In the genomic region with DNA sequence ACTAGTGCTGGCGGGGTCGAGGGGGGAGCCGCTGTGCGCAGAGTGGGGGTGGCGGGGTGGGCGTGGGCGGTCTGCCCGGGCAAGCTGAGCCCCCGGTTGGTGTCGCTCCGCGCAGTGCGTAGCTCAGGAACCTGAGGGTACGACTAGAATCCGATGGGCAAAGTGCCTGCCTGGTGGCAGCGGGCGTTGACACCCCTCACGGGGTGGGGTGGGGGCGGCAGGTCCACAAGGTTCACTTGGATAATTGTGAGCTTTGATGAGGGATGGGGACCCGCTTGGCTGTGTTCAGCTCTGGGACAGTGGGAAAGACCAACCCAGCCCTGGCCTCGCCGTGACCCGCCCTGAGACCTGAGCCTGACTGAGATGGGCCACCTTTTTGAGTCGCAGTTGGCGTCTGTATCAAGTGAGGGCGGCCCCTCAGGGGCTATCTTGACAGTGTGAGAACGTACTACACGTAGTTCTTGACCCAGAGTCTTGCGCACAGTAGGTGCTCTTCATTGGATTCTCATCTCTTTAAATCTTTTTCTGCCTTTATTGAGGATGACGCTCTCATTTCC, we compare ENCODE assay signal across 8 mouse cellular contexts. TPM values are rescaled to one million over a fixed set of nuclear protein-coding genes. Genes with fewer than 3 reads are reported as not detected.
DNase-seq lines count a peak whose midpoint lies in the region; ATAC-seq and TF ChIP-seq lines count a peak whose summit lies in the region.

No protein-coding gene starts in this region.

- under 1% methylated on average over 30 of the region's 30 CpGs for WGBS in hindbrain, embryonic 10.5 days
- WGBS in limb, embryonic 14.5 days = under 1% methylated on average over 25 of the region's 30 CpGs
- WGBS in midbrain, embryonic 16.5 days = under 1% methylated on average over 30 of the region's 30 CpGs

- no peak for TF ChIP-seq EP300 in CH12.LX (IDR thresholded peaks at IDR 0.05; ENCODE audit: low read length)

- H3K79me2 ChIP-seq in CH12.LX (replicated peaks; ENCODE audit: control insufficient read depth, extremely low read depth, insufficient read depth, poor library complexity, severe bottlenecking) = no peaks in the 10 kb centered on the region

- peak overlapping the region; percentile 56 to 74 (median 72) for H3K4me3 ChIP-seq in CH12.LX (replicated peaks in 1 of 3; ENCODE audit: low read depth in 2 of 3, low read length in 2 of 3, poor library complexity in 1 of 3)
- peak overlapping the region; percentile 75 for H3K4me3 ChIP-seq in hindbrain, embryonic 10.5 days
- H3K4me3 ChIP-seq in limb, embryonic 14.5 days (replicated peaks; ENCODE audit: low read length) = peak overlapping the region; percentile 71
- peak overlapping the region; percentile 82 for H3K4me3 ChIP-seq in midbrain, embryonic 16.5 days (ENCODE audit: low read depth, low read length)

- H3K9ac ChIP-seq in CH12.LX (ENCODE audit: insufficient read depth, low read depth) = no peak overlapping the region
- peak overlapping the region; percentile 67 for H3K9ac ChIP-seq in limb, embryonic 14.5 days (ENCODE audit: low read depth, low read length, severe bottlenecking)
- H3K9ac ChIP-seq in midbrain, embryonic 16.5 days (ENCODE audit: low read depth, low read length) = peak overlapping the region; percentile 81

- H3K36me3 ChIP-seq in CH12.LX (replicated peaks in 1 of 2; ENCODE audit: control insufficient read depth in 1 of 2, insufficient read depth in 1 of 2, low read length in 1 of 2) = no peaks in the 10 kb centered on the region
- no peaks in the 10 kb centered on the region for H3K36me3 ChIP-seq in hindbrain, embryonic 10.5 days
- no peaks in the 10 kb centered on the region for H3K36me3 ChIP-seq in limb, embryonic 14.5 days (ENCODE audit: control insufficient read depth, insufficient read depth, low read length)
- no peaks in the 10 kb centered on the region for H3K36me3 ChIP-seq in midbrain, embryonic 16.5 days (ENCODE audit: control insufficient read depth, insufficient read depth, low read length)

- H3K4me1 ChIP-seq in CH12.LX (ENCODE audit: control insufficient read depth in 1 of 2, insufficient read depth in 2 of 2) = peaks cover 12 to 27% of the 10 kb centered on the region in 2 experiments
- H3K4me1 ChIP-seq in hindbrain, embryonic 10.5 days (replicated peaks) = peaks cover 50% of the 10 kb centered on the region
- H3K4me1 ChIP-seq in limb, embryonic 14.5 days (ENCODE audit: control insufficient read depth, insufficient read depth, low read length) = peaks cover 18% of the 10 kb centered on the region
- peaks cover 19% of the 10 kb centered on the region for H3K4me1 ChIP-seq in midbrain, embryonic 16.5 days (ENCODE audit: control insufficient read depth, insufficient read depth, low read length)

- peak; percentile 24 for DNase-seq in 416B (ENCODE audit: low read depth)
- no peak for DNase-seq in CH12.LX (ENCODE audit: extremely low read depth)
- DNase-seq in embryo, embryonic 10.5 days (ENCODE audit: low spot score) = peak; percentile 53
- peak; percentile 46 for DNase-seq in hindbrain, embryonic 10.5 days (ENCODE audit: low spot score)
- DNase-seq in limb, embryonic 14.5 days (ENCODE audit: low spot score) = no peak

- ATAC-seq in limb, embryonic 14.5 days (ENCODE audit: low FRiP score, low read depth) = no peak
- ATAC-seq in midbrain, embryonic 16.5 days = peak; percentile 43
- ATAC-seq in megakaryocyte progenitor cell, adult 5-6 weeks (replicated peaks; ENCODE audit: poor library complexity) = no peak
- ATAC-seq in erythroid progenitor cell, adult 5-6 weeks (replicated peaks; ENCODE audit: low FRiP score, poor library complexity, severe bottlenecking) = no peak

- no peak overlapping the region for H3K27ac ChIP-seq in CH12.LX (ENCODE audit: insufficient read depth, low read depth)
- H3K27ac ChIP-seq in hindbrain, embryonic 10.5 days = peak overlapping the region; percentile 90
- H3K27ac ChIP-seq in limb, embryonic 14.5 days (replicated peaks; ENCODE audit: low read depth, low read length) = no peak overlapping the region
- no peak overlapping the region for H3K27ac ChIP-seq in midbrain, embryonic 16.5 days (ENCODE audit: low read length)

- dilution Hi-C loops in CH12.LX (cut with MboI; ENCODE audit: extremely low pct_ligation_motif_present, extremely low pct_unique_long_range_greater_than_20kb, low sequenced_read_pairs) = no loop called here

- peak overlapping the region; percentile 86 for H3K4me2 ChIP-seq in CH12.LX (ENCODE audit: insufficient read depth, low read depth, poor library complexity, severe bottlenecking)
- H3K4me2 ChIP-seq in limb, embryonic 14.5 days (replicated peaks; ENCODE audit: low read depth, low read length, severe bottlenecking) = peak overlapping the region; percentile 94
- peak overlapping the region; percentile 91 for H3K4me2 ChIP-seq in midbrain, embryonic 16.5 days (ENCODE audit: low read length)

- no peaks in the 10 kb centered on the region for H3K9me3 ChIP-seq in CH12.LX (replicated peaks; ENCODE audit: low read length)
- H3K9me3 ChIP-seq in hindbrain, embryonic 10.5 days = no peaks in the 10 kb centered on the region
- no peaks in the 10 kb centered on the region for H3K9me3 ChIP-seq in limb, embryonic 14.5 days (ENCODE audit: control insufficient read depth, low read length)
- no peaks in the 10 kb centered on the region for H3K9me3 ChIP-seq in midbrain, embryonic 16.5 days (replicated peaks; ENCODE audit: control insufficient read depth, low read length, poor library complexity, severe bottlenecking)

- no peak for TF ChIP-seq POLR2A in CH12.LX (IDR thresholded peaks at IDR 0.05; ENCODE audit: low read depth, low read length)
- no peak for TF ChIP-seq POLR2A in limb, embryonic 14.5 days (IDR thresholded peaks at IDR 0.05; ENCODE audit: borderline replicate concordance, extremely low read depth, insufficient read depth, insufficient read length)

- H3K27me3 ChIP-seq in CH12.LX (replicated peaks) = peaks cover 4% of the 10 kb centered on the region
- H3K27me3 ChIP-seq in hindbrain, embryonic 10.5 days (ENCODE audit: insufficient read depth, poor library complexity, severe bottlenecking) = no peaks in the 10 kb centered on the region; the same call in 1 of the 2 replicates
- H3K27me3 ChIP-seq in limb, embryonic 14.5 days (ENCODE audit: control insufficient read depth, insufficient read depth, low read length) = 0 out of 2 replicates have a peak, but pooled peaks cover 4% of the 10 kb centered on the region
- H3K27me3 ChIP-seq in midbrain, embryonic 16.5 days (ENCODE audit: control insufficient read depth, insufficient read depth, low read depth, low read length) = no peaks in the 10 kb centered on the region

- TF ChIP-seq CTCF in CH12.LX (conservative IDR thresholded peaks at IDR 0.05 in 1 of 2, IDR thresholded peaks at IDR 0.05 in 1 of 2; ENCODE audit: low read depth in 2 of 2, low read length in 2 of 2) = no peak

- in situ Hi-C loops in CH12.LX (cut with MboI; ENCODE audit: low pct_ligation_motif_present, low pct_unique_long_range_greater_than_20kb, low sequenced_read_pairs) = no loop called here

- no peak for TF ChIP-seq RAD21 in CH12.LX (IDR thresholded peaks at IDR 0.05; ENCODE audit: low read depth, low read length)

TF ChIP-seq in CH12.LX, 34 proteins besides CTCF, POLR2A, EP300 and RAD21:
- peak; percentile 72 for TF ChIP-seq ZKSCAN1 (IDR thresholded peaks at IDR 0.05; ENCODE audit: borderline replicate concordance, low read depth, low read length)
- no peak for TF ChIP-seq NRF1 (IDR thresholded peaks at IDR 0.05; ENCODE audit: low read depth, low read length)
- TF ChIP-seq MXI1 (IDR thresholded peaks at IDR 0.05; ENCODE audit: low read depth, low read length) = 0 out of 2 replicates have a peak, but pooled peaks have one; percentile 1
- TF ChIP-seq TBP (conservative IDR thresholded peaks at IDR 0.05; ENCODE audit: low read depth, low read length) = no peak

RNA-seq across cellular contexts. Expression of a gene that starts 0.7 kb away (rescaled TPM):
- total RNA-seq in CH12.LX (2012; rRNA removed) (2.4 and 4.9 TPM in 2 replicates), CH12.LX (2014; rRNA removed) (2.8 and 4.9 TPM in 2 replicates)
- 5.4 and 5.5 TPM in 2 replicates for polyA plus RNA-seq in CH12.LX (2012; ENCODE audit: insufficient read length, low read depth)
- 35.9 and 39.9 TPM in 2 replicates for polyA plus RNA-seq in hindbrain, embryonic 10.5 days (2016; fragmentation: Nextera tagmentation; extraction: Ambion mirVana)
- polyA plus RNA-seq in limb, embryonic 14.5 days (2012; rRNA removed) = 55.7 and 65.2 TPM in 2 replicates
- polyA plus RNA-seq in limb, embryonic 14.5 days (2014; fragmentation: Nextera tagmentation; extraction: Ambion mirVana) = 41.9 and 44.1 TPM in 2 replicates
- polyA plus RNA-seq in midbrain, embryonic 16.5 days (2015; fragmentation: Nextera tagmentation; extraction: Ambion mirVana) = 97.2 and 107 TPM in 2 replicates
- 55.6 and 65.0 TPM in 2 replicates for total RNA-seq in megakaryocyte progenitor cell, adult 5-6 weeks (2015)
- 18.6 and 21.9 TPM in 2 replicates for total RNA-seq in megakaryocyte progenitor cell, adult 5-6 weeks (2017)
- 18.7 and 27.2 TPM in 2 replicates for total RNA-seq in erythroid progenitor cell, adult 5-6 weeks (2015; ENCODE audit: low replicate concordance)
- total RNA-seq in erythroid progenitor cell, adult 5-6 weeks (2017; ENCODE audit: low replicate concordance) = 3.6 and 5.9 TPM in 2 replicates

Comparison
In these comparisons a context has a peak if more than half of its experiments do, and no peak if none do; other contexts are left out.
1. DNase-seq: peak in 416B (single experiment), embryo, embryonic 10.5 days (single experiment) and hindbrain, embryonic 10.5 days (single experiment); none in CH12.LX (single experiment) and limb, embryonic 14.5 days (single experiment).
2. Peak in every context shown above with its lines, with median percentiles within 50 percentile points of each other: H3K4me2 ChIP-seq and H3K4me3 ChIP-seq.